Mouse (Mus musculus) adrenal gland, adult 2 months (tissue): ENCODE data around the gene Tmem231. TPM values are rescaled to one million over a fixed set of nuclear protein-coding genes. Genes with fewer than 3 reads are reported as not detected.
A peak's percentile ranks its signal among the peaks of the same experiment; 100 is the strongest.
"Not testable (repeated sequence)": the region's sequence is repeated elsewhere in the genome, so short reads cannot be mapped to it uniquely, and the experiment has no call there.

Experiments
- DNase-seq: peaks from one replicate; pipeline ENCODE4 v3.0.0; 2021
- polyA plus RNA-seq: library from polyadenylated mRNA; depleted of rRNA; stranded (reverse); fragments of >200 nt; gene quantifications from 2 replicates; pipeline ENCODE4 v1.2.3, GENCODE M21; 2012
- total RNA-seq, 2 experiments: library from RNA; stranded (reverse); gene quantifications; 2 replicates each; pipeline ENCODE4 v1.2.3; 2021

Gene Tmem231
- total and polyA plus RNA-seq, 3 experiments, result 6.0 to 10.2 (median 9.9) TPM

DNA sequence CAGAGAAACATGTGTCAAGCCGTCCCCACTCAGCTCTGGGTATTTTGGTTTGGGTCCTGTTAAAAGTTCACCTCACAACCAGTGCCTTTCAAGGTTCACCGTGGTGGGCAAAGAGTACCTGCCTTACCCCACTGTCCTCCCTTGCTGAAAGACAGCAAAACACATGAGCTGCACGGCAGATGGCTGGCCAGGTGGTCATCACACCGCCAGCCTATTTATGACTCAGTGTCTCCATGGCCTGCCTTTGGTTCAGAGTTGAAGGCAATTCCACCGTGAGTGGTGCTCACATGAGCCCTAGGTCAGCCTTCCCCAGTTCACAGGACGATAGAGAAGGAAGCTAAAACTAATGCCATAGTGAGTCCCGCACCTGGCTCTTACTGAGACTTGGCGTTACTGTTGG is 14.3 kb upstream of the Tmem231 start:
- no peak for DNase-seq

DNA sequence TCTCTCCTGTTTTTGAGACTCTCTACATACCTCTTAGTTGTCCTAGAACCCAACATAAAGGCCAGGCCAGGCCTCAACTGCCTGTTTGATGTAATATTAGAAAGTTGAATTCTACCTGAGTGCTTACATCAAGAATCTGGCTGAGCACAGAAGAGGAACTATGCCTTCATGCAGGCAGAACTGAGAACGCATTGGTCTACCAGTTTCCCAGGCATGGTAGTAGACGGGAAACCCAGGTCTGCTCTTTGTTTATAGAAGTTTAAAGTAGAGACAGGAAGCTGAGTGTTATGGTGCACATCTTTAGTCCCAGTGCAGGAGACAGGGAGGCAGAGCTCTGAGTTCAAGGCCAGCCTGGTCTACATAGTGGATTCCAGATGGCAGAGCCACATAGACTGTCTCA is 13.5 kb upstream of the Tmem231 start:
- DNase-seq, result no peak

GRCm38 (mm10) chr8:111943544-111943943 is 9.9 kb upstream of the Tmem231 start:
- DNase-seq, result no peak

DNA sequence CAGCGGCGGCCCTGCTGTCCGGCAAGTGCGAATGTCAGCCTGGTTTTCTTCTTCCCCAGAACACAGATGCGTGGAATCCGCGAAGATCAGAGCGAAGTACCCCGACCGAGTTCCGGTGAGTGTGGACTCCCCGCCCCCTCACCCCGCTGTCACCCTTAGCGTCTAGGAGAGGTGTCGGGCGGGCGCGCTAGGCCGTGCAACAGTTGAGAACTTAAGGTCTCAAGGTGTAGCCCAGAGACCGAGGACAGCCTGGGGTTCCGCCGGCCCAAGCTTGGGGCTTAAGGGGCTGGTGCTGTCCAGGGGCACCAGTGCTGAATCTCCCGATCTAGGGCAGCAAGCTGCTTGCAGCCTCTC is 7.4 kb upstream of the Tmem231 start:
- peak; percentile 52 for DNase-seq

- peak; percentile 98 for DNase-seq
Observed at GRCm38 (mm10) chr8:111940171-111941100, 6.8 kb upstream of the Tmem231 start, which contains the start of gene Gabarapl2. Gene Gabarapl2, plus strand, starts transcription at chr8:111940703.

DNA sequence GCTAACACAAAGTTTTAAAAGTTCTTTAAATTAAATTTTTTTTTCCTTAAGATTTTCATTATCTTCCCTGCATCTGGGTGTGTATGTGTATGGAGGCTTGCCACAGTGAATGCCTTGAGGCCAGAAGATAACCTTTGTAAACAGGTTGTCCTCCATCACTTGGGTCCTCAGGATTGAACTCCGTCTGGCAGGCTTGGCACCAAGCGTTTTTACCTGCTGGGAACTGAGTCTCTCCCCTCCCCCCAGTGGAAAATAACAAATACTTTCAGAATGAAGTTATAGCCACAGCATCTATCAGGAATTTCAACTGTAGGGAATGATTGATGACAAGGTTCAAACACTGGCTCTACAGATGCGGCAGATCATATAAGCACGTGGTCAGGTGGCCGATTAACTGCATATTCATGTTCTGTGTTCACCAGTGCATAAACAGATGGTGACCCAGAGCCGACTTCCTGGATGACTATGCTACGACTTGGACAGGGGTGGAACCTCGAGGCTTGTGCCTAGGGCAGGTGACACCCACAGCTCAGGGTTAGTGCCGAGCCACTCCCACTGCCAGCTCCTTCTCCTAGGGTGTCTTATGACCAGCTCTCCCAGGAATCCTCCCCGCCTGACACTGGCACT is 5.9 kb upstream of the Tmem231 start:
- DNase-seq, result peak; percentile 73

- DNase-seq, result not testable (repeated sequence)
Observed at GRCm38 (mm10) chr8:111938076-111938985, 4.7 kb upstream of the Tmem231 start.

DNA sequence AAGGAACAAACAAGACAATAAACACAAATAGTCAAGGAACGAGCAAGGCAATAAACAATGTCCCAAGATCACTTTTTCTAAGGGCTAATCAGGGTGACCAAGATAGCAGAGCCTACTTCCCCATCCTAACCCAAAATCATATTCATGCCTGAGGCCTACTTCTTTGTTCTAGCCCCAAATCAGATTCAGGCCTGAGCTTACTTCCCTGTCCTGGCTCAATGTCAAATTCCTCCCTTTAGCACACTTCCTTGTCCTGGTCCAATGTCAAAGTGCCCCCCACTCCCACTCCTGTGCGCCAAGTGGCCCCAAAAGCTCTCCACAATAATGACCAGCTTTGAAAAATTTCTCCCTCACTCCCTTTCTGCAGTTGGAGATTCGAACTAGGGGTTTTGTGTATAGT is 3.5 kb upstream of the Tmem231 start:
- DNase-seq, result no peak

GRCm38 (mm10) chr8:111934201-111934600 is 520 bp upstream of the Tmem231 start:
- no peak for DNase-seq

GRCm38 (mm10) chr8:111932580-111933336 is 923 bp downstream of the Tmem231 start:
- peak; percentile 73 for DNase-seq

GRCm38 (mm10) chr8:111931721-111932120 is 2.0 kb downstream of the Tmem231 start:
- no peak for DNase-seq

GRCm38 (mm10) chr8:111929648-111930344 is 3.9 kb downstream of the Tmem231 start:
- no peak for DNase-seq

DNA sequence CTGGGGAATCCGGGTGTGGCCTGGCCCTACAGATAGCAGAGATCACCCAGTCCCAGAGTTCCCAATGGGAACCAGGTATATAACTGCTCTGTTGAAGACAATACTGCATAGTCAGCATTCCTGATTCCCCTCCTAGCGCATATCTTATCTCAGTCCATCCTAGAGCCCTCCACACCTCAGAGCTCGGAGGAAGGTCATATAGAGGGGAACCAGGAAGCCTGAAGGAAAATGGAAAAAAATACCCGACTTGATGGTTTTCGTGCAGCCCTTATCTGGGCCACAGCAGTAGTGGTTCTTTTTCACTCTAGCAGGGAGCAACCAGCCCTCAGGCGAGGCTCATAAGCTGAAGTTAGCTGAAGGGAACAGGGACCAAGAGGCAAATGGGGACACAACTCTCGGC is 8.7 kb downstream of the Tmem231 start:
- no peak for DNase-seq

GRCm38 (mm10) chr8:111923383-111923804 is 10.3 kb downstream of the Tmem231 start:
- peak; percentile 69 for DNase-seq

GRCm38 (mm10) chr8:111920971-111921370 is 12.7 kb downstream of the Tmem231 start:
- no peak for DNase-seq

DNA sequence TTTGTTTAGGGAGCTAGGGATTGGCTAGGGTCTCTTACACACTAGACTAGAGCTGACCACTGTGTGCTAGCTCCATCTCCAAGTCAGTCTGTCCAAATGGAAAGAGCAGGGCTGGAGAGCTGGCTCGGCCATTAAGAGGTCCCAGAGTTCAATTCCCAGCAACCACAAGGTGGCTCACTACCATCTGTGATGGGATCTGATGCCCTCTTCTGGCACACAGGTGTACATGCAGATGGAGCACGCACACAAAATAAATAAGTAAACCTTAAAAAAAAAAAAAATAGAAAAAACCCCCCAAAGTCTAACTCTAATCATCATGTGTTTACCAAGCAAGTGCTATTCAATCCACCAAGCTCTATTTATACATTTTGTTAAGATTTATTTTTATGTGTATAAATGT is 14.0 kb downstream of the Tmem231 start:
- DNase-seq, result no peak

- DNase-seq, result no peak
Observed at GRCm38 (mm10) chr8:111912860-111913432, 20.7 kb downstream of the Tmem231 start.

DNA sequence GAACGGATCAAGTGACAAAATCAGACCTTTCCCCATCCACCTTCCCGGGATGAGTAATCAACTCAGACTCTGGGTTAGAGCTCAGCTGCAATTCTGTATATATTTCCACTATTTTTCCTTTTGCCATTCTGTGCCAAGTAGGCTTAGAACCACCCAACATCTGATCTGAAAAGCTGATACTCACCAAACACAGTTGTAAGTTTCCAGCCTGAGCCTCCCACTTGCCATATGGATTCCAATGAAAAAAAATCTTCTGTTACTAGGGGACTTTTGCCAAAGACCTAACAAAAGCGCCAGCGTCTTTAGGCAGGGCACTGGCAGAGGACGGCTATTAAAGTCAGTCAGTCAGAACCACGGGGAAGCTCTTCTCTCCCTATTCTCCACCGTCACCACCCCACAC is 22.1 kb downstream of the Tmem231 start:
- no peak for DNase-seq

GRCm38 (mm10) chr8:111909621-111910450 is 23.8 kb downstream of the Tmem231 start, which contains the start of gene Chst5:
Gene Chst5, minus strand, starts transcription at chr8:111910447.
- DNase-seq, result no peak
